Mouse (Mus musculus): Measurements from ENCODE around the gene Slit1.
A peak's percentile ranks its signal among the peaks of the same experiment; 100 is the strongest.

The Slit1 gene

GRCm38 (mm10) chr19:41743396-41743795 lies at the start of gene Slit1:
Slit1 (minus strand) TSS chr19:41743665.
- no peak for DNase-seq

- no peak for DNase-seq
Measured at GRCm38 (mm10) chr19:41792934-41793486, 49.5 kb upstream of the Slit1 start.

GRCm38 (mm10) chr19:41791384-41791783 lies 47.9 kb upstream of the Slit1 start:
- no peak for DNase-seq

GRCm38 (mm10) chr19:41789110-41789961 lies 45.9 kb upstream of the Slit1 start:
- DNase-seq, result no peak

GRCm38 (mm10) chr19:41786896-41787295 lies 43.4 kb upstream of the Slit1 start:
- no peak for DNase-seq

GRCm38 (mm10) chr19:41777514-41777913 lies 34.0 kb upstream of the Slit1 start:
- no peak for DNase-seq

GRCm38 (mm10) chr19:41768711-41769110 lies 25.2 kb upstream of the Slit1 start:
- DNase-seq, result no peak

GRCm38 (mm10) chr19:41766628-41767027 lies 23.2 kb upstream of the Slit1 start:
- DNase-seq, result peak; percentile 16 to 43

GRCm38 (mm10) chr19:41763870-41764660 lies 20.6 kb upstream of the Slit1 start:
- peak; percentile 75 to 80 for DNase-seq

- no peak for DNase-seq
Measured at GRCm38 (mm10) chr19:41761529-41761928, 18.1 kb upstream of the Slit1 start.

GRCm38 (mm10) chr19:41759765-41760164 lies 16.3 kb upstream of the Slit1 start:
- no peak for DNase-seq

GRCm38 (mm10) chr19:41759270-41759669 lies 15.8 kb upstream of the Slit1 start:
- DNase-seq, result no peak

GRCm38 (mm10) chr19:41754760-41755159 lies 11.3 kb upstream of the Slit1 start:
- no peak for DNase-seq

- DNase-seq, result no peak
Measured at GRCm38 (mm10) chr19:41751906-41752305, 8.4 kb upstream of the Slit1 start.

GRCm38 (mm10) chr19:41747436-41747835 lies 4.0 kb upstream of the Slit1 start:
- DNase-seq, result no peak

- DNase-seq, result peak in 1 of 2 experiments; percentile 6
Measured at GRCm38 (mm10) chr19:41745941-41746557, 2.6 kb upstream of the Slit1 start.

GRCm38 (mm10) chr19:41738896-41739295 lies 4.6 kb downstream of the Slit1 start:
- DNase-seq, result no peak

GRCm38 (mm10) chr19:41738429-41738805 lies 5.0 kb downstream of the Slit1 start:
- no peak for DNase-seq

GRCm38 (mm10) chr19:41737657-41738428 lies 5.6 kb downstream of the Slit1 start:
- no peak for DNase-seq

- no peak for DNase-seq
Measured at GRCm38 (mm10) chr19:41734685-41735084, 8.8 kb downstream of the Slit1 start.

GRCm38 (mm10) chr19:41725491-41725890 lies 18.0 kb downstream of the Slit1 start:
- no peak for DNase-seq

GRCm38 (mm10) chr19:41724831-41725470 lies 18.5 kb downstream of the Slit1 start:
- no peak for DNase-seq
